Mouse (Mus musculus): Measurements from ENCODE around the gene Ssxb8.

DNA sequence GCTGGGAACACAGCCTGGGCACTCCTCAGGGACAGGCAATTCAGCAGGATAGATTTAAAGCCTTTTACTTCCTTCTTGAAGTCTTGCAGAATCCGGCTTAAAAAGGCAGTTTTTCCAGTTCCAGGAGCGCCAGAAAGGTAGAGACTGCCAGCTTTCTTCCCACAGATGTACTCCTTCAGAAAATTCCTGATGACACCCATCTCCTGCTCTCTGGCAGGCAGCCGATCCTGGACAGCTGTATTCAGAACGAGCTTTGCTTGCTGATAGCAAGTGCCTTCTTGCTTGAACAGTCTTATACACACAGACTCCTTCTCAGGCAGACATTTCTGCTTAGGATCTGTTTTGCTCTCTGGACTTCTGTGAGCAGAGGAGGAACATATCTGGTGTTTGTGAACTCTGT is 27.6 kb downstream of the Ssxb8 start:
- TF ChIP-seq CTCF (IDR thresholded peaks at IDR 0.05; ENCODE audit: low read depth, low read length) (no peak), POLR2A (IDR thresholded peaks at IDR 0.05; ENCODE audit: extremely low read depth, insufficient read depth, low read length) (no peak)

Measured in liver, adult 2 months (tissue).